Mouse (Mus musculus) layer of hippocampus, adult 8-10 months (tissue): ENCODE data around the gene Anks1. TPM values are rescaled to one million over a fixed set of nuclear protein-coding genes. Genes with fewer than 3 reads are reported as not detected.
"Not testable (repeated sequence)": the region's sequence is repeated elsewhere in the genome, so short reads cannot be mapped to it uniquely, and the experiment has no call there.

Experiments used
- DNase-seq, 2 experiments: peaks; one replicate each; pipeline ENCODE4 v3.0.0; 2022; ENCODE audit warnings: low spot score in 2 of 2
- total RNA-seq, 4 experiments: library from RNA; stranded (reverse); gene quantifications; 2 replicates each; pipeline ENCODE4 v1.2.4; 2022

Anks1 gene
- total RNA-seq, 4 experiments from 2014 or later: 40.2 to 47.4 (median 41.6) TPM

GRCm38 (mm10) chr17:27994001-27994944, 85.2 kb downstream of the Anks1 start:
- DNase-seq: no peak

DNA sequence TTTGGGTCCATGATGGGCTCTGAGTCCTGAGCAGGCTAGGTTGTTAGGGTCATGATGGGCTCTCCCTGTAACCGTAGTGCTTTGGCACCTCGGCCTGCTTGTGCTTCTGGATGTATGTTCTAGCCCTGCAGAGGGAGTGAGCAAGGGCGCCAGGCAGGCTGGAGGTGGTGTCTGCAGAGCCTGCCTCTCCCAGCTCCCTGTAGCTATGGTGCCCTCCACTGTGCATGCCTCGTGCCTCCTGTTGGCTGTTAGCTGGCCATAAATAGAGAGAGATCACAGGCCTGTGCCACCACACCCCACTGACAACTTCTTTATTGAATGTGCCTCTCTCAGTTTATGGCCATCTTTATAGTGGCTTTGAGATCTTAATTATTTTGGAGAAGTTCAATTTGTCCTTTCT, 87.2 kb downstream of the Anks1 start:
- no peak for DNase-seq

- DNase-seq: peak; percentile 51 to 60
Observed at GRCm38 (mm10) chr17:27997212-27997611, 88.1 kb downstream of the Anks1 start.

DNA sequence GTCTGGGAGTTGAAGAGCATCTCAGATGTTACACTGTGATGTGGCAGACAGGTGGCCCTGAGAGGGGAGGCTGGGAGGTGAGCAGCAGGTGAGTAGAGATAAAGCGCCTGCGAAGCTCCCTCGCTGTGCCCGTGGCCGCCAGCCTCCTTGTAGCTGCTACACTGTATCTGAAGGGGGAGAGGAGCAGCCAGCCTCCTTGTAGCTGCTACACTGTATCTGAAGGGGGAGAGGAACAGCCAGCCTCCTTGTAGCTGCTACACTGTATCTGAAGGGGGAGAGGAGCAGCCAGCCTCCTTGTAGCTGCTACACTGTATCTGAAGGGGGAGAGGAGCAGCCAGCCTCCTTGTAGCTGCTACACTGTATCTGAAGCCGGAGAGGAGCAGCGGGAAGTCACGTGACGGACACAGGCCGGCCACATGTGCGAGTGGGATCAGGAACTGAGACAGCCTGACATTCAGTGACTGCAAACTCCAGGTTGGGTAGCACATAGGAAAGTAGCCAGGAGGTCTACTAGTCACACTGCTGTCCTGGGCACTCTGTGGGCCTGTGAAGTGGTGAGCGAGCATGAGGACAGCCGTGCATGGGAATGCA, 90.7 kb downstream of the Anks1 start:
- not testable (repeated sequence) for DNase-seq

- DNase-seq: no peak
Observed at GRCm38 (mm10) chr17:28000389-28000788, 91.3 kb downstream of the Anks1 start.

- no peak for DNase-seq
Observed at GRCm38 (mm10) chr17:28000851-28001250, 91.7 kb downstream of the Anks1 start.

GRCm38 (mm10) chr17:28005393-28005792, 96.3 kb downstream of the Anks1 start:
- DNase-seq: peak; percentile 57 to 73

DNA sequence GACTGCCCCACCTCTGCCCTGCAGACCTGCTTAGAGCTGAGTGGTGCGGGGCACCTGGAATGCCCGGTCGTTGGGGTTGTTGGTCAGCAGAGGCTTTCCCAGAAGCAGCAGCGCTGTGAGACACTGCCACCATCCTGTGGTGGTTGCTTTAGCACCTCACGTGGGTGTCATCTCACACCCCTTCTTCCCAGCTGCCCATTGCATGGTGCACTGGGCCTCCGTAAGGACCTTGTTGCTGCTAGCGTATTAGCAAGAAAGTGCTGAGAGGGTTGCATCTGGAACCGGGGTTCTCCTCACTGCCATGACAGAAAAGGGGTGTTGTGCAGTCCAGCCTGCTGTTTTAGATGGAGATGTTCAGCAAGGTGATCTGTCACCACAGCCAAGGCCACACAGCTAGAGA, 97.1 kb downstream of the Anks1 start:
- DNase-seq: no peak

DNA sequence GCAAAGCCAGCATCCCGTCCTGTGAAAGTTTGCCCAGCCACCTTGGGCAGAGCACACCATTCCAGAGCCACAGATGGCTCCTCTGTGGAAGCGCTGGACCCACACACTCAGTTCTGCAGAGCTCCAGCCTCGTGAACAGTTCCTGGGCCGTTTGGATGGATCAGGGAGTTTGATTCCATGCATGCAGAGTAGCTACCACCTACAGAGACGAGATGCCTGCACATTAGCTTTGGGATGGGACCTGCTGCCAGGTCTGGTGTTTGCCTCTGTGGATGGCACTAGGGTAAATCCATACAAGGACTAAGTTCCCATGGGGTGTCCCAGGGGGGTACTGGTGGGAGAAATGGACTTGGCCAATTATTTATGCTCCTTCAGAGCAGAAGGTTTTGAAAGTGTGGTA, 97.5 kb downstream of the Anks1 start:
- DNase-seq: no peak

DNA sequence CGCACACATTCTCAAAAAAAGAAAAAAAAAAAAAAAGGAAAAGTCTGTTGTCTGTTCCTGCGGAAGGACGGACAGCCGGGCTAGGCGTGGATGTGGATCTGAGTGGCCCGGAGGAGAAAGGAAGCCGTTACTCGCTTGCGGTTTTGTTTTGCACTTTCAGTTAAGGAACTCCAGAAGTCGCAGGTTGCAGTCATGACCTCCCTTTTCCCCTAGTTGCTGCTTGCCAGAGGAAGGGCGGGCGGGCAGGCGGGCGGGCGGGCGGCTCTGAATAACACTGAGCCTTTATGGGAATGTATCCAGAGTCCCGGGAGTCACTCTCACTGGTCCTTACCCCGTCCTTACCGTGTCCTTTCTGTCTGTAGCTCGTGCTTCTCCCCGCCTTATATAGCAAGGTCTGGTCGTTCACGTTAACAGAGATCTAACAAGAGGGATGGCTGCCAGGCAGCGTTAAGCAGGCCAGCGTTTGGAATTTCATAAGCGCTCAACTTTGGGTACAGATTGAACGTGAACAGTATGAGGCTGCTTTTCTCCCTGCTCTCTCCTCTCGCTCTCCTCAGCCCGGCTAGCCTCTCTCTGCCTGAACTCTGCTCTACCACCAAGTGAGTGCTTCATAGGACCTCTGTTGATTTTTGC, 98.2 kb downstream of the Anks1 start:
- DNase-seq: no peak

GRCm38 (mm10) chr17:28007857-28008564, 98.9 kb downstream of the Anks1 start:
- no peak for DNase-seq

GRCm38 (mm10) chr17:28008565-28008981, 99.5 kb downstream of the Anks1 start:
- DNase-seq: no peak

DNA sequence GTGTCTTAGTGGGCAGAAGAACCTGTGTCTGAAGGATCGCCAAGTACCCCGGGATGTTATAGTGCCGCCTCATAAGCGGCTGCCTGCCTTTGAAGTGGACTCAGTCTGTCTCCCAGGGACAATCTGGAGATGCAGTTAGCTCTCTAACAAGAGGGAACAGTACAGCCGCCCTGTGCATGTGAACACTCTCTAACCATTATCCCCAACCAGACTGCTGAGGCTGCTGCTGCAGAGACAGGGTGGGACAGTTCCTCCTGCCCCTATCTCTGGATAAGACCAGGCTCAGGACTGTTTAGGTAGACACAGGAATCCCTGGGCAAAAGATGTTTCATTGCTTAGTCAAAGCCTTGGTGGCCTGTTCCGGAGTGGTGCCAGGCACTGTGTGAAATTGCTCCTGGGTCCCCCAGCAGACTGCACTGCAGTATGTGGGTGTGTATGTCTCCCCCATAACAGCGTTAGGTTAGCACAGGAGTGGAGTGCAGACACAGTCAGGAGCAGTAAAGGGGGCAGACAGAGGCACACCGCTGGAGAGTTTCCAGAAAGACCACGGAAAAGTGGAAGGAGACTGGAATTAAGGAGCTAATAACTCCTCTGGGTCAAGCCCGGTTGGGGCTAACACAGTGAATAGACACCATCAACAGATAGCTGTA, 100.1 kb downstream of the Anks1 start:
- no peak for DNase-seq

DNA sequence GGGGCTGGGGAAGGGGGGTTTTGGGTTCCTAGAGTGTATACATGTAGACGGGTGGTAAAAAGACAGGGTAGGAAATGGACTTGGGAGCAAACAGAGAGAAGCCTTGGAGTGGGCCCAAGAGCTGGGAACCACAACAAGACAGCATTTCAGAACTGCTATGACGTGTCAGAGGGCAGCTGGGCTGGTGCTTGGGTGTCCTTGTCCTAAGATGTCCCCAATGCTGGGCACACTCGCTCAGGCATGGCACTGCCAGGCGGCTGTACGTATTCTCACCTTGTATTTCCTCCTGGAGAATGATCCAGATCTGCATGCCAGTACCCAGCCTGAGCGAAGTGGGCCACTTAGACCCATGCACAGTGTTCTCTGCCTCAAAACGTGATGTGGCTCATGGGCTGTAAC, 100.6 kb downstream of the Anks1 start:
- DNase-seq: no peak

DNA sequence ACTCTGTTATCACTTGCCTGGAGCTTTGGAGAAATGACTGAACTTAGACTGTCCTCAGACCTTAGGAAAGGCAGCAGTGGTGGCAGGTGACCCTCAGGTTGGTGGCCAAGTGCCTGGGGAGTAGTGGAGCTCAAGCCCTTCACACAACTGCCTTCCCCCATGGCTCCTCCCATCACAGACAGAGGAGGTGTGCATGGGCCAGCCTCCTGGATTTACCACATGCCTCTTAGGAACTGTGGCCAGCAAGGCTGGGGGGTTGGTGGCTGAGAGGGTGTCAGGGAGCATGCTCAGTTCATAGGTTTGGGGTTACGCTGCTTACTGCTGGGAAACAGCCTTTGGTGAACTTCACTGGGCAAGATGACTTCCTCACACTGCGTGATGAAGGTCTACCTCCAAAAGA, 101.8 kb downstream of the Anks1 start:
- DNase-seq: no peak

GRCm38 (mm10) chr17:28012851-28013250, 103.7 kb downstream of the Anks1 start:
- DNase-seq: no peak

DNA sequence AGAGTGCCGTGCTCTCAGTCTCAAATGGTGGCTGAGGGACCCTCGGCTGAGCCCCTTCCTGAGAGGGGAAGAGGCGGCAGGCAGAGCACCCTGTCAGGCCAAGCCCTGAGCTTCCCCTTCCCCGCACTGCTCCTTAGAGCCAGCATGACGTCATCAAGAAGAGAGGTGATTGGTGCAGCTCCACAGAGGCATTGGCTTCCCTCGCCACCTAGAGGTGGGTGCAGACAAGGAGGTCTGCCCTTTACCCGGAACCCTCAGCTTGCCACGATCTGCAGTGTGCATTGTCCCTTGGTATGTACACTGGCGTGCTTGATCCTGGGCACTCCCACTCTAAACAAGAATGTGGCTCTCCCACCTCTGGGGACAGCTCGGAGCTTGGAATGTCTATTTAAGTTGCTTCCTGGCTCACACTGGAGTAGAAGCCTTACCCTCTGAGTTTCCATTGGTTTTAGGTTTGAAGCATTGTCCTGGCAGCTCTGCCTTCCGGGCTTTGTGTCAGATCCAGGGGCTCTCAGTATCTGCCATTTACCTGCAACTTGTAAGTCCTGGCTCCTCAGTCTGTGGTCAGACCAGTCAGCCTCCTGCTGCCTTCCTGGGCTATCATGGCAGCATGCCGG, 104.3 kb downstream of the Anks1 start:
- DNase-seq: peak in 1 of 2 experiments; percentile 51

- DNase-seq: no peak
Observed at GRCm38 (mm10) chr17:28014449-28014848, 105.3 kb downstream of the Anks1 start.

GRCm38 (mm10) chr17:28015068-28015730, 106.1 kb downstream of the Anks1 start:
- DNase-seq: no peak
